Mouse (Mus musculus): ENCODE data around the gene Pla1a.
A peak's percentile ranks its signal among the peaks of the same experiment; 100 is the strongest.
"Not testable (repeated sequence)": the region's sequence is repeated elsewhere in the genome, so short reads cannot be mapped to it uniquely, and the experiment has no call there.

Gene Pla1a

DNA sequence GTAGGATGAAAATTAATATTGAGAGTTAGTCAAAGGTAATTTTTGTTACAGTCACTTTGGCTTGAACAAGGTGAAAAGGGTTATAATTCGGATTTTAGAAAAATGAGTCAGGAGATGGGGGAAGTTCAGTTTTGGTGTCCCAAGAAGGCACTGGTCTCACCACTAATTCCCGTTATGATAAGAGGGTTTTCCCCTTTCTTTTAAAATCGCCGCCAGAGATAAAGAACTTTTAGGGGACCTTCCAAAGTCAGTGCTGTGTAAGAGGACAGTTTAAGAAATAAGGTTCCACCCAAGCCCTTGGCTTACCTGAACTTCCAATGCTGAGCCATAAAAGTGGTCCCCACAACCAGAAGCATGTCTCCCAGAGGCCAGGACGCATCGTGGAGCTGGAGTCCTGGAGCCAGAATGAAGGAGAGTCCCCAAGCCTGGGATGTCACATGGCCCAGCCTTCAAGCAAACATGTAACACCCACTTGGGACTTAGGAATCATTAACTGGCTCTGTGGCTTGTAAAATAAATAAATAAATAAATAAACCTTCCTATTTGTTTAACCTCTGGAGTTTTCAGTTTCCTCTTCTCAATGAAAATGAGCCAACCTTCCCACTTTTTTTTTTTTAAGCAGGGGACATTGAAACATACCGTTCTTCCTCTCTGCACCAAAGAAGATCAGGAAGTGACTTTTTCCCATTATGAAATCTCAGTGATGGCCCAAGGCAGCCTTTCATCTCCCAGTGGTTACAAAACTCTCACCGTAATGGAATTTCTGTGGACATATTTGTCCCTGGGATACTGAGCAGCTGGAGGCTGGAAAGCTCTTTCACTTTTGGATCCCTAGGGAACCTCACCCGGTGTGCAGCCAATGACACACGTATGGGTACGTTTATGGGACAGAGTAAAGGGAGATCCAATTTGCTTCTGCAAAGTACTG, at the start of gene Pla1a:
Gene Pla1a (minus strand): TSS at position 648 of the 928 bp plus-strand sequence.
- no peak for DNase-seq (ENCODE audit: low spot score in 2 of 2)

DNA sequence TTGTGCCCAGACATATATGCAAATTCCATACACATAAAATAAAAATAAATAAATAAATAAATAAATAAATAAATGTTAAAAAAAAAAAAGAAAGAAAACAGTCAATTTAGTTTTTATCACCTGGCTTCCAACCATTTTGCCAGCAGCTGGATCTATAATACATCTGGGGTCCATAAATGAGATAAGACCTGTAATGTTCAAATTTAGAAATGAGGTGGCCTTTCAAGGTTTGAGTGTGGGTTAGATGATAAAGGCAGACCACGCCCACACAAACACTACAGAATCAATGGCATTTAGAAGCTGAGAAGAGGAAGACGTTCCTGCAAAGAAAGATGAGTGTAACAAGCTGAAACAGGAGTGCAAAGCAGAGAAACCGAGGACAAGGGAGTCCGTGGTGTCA, 48.4 kb upstream of the Pla1a start:
- no peak for DNase-seq (ENCODE audit: low spot score in 2 of 2)

DNA sequence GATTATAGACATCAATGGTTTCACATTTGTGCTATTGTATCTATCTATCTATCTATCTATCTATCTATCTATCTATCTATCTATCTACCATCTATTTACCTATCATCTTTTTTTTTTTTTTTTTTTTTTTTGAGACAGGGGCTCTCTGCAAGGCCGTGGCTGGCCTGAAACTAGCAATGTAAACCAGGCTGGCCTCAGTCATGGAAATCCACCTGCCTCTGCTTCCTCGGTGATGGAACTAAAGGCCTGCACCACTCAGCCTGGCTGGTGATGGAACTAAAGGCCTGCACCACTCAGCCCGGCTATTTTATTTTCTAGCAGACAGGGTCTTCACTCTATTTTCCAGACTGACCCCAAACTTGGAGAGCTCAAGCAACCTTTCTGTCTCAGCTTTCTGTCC, 45.4 kb upstream of the Pla1a start:
- DNase-seq (ENCODE audit: low spot score in 2 of 2): no peak

DNA sequence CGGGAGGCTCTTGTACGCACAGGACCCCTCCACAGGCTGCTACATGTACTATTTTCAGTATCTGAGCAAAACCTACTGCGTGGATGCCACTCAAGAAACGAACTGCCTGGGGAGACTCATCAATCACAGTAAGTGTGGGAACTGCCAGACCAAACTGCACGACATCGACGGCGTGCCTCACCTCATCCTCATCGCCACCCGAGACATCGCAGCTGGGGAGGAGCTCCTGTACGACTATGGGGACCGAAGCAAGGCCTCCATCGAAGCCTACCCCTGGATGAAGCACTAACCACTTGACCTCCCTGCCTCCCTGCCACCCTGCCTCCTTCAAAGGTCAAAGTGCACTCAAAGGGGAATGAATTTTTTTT, 44.3 kb upstream of the Pla1a start:
- not testable (repeated sequence) for DNase-seq (ENCODE audit: low spot score in 2 of 2)

DNA sequence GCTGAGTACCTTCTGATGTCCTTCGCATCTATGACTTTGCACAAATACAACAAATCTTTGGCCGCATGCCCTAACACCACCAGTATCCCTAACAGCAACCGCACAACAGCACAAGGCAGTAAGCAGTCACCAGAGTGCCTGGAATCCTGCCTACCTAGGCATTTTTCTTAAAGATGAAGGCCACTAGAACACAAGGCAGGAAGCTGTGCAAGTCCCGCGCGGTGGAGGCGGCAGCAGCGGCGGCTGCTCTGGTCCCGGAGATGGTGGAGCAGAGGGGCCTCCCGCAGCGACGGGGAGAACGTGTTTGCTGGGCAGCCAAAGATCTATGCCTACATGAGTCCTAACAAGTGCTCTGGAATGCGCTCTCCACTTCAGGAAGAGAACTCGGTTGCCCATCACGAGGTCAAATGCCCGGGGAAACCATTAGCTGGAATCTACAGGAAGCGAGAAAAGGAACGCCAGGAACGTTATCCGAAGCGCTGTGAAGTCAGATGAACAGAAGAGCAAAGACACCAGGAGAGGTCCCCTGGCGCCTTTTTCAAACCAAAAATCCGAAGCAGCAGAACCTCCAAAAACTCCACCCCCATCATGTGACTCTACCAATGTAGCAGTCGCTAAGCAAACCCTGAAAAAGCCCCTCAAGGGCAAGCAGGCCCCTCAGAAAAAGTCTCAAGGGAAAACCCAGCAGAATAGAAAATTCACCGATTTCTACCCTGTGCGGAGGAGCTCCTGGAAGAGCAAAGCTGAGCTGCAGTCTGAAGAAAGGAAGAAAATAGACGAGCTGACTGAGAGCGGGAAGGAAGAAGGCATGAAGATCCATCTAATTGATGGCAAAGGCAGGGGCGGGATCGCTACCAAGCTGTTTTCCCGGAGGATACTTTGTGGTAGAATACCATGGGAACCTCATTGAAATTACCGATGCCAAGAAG, 43.6 kb upstream of the Pla1a start:
- DNase-seq (ENCODE audit: low spot score in 2 of 2): peak in 1 of 2 experiments; percentile 28

DNA sequence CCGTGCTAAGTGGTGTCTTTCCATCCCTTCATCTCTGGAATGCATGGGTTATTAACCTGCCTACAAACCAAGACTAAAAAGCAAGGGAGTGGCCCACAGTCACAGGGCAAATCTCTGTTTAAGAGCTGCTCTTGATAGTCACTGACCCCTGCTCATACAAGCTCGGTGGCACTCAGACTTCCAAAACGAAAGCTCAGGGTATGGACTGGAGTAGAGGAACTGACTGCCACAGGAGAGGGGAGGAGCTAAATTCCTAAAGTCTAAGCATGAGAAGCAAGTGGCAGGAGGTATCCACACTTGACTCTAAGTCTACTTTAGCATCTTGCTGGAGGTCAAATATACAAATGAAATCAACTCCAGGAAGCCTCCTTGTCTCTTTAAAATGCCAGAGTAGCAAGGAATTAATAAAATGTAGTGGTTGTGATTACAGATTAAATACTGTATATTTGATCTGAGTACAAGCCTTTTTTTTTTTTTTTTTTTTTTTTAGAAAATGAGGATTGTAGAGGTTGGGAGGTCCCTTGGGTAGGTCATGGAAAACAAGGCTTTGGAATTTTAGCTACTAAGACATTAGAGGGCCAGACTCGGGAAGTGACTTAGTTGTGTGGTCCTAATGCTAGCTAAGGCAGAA, 42.9 kb upstream of the Pla1a start:
- DNase-seq (ENCODE audit: low spot score in 2 of 2): no peak

DNA sequence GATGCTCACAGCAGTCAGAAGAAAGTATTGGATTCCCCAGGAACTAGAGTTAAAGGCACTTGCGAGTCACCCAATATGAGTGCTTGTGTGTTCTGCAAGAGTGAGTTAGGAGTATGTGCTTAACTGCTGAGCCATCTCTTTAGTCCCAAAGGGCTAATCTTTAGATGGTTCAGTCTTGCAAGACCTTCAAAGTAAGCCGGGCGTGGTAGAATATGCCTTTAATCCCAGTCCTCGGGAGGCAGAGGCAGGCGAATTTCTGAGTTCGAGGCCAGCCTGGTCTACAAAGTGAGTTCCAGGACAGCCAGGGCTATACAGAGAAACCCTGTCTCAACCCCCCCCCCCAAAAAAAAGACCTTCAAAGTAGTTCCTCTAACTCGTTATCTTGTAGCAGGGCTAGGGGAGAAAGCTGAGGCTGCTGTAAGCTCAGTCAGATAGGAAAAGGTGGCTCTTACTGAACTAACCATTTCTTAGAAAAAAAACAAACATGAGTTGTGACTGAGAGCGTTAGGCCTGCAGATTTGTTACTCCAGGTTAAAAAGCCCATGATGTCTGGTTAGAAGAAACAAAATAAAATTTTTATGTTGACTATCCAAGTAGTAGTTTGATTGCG, 41.8 kb upstream of the Pla1a start:
- DNase-seq (ENCODE audit: low spot score in 2 of 2): no peak

DNA sequence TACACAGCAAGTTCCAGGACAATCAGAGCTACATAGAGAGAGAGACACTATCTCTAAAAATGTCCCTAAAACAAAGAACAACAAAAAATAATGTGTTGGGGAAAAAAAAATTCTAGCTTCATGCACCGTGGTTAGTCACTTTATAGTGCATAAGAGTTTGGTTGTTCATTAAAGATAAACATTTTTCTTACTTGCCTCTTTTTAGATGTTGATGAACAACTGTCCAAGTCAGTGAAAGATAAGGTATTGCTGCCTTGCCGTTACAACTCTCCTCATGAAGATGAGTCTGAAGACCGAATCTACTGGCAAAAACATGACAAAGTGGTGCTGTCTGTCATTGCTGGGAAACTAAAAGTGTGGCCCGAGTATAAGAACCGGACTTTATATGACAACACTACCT, 40.7 kb upstream of the Pla1a start:
- DNase-seq (ENCODE audit: low spot score in 2 of 2): no peak

DNA sequence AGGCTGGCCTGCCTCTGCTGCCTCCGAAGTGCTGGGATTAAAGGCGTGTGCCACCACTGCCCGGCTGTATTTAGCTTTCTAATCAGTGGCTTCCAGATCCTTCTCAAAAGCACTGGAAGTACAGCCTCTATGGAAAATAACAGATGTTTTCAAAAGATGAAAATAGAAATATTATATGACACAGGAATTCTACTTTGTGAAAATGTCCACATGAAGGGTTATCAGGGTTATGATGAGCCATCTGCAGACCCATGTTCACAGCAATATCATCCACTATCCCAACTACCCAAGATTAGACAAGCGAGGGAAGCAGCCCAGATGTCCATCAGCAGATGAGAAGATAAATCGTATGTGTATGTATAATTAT, 39.5 kb upstream of the Pla1a start:
- no peak for DNase-seq (ENCODE audit: low spot score in 2 of 2)

DNA sequence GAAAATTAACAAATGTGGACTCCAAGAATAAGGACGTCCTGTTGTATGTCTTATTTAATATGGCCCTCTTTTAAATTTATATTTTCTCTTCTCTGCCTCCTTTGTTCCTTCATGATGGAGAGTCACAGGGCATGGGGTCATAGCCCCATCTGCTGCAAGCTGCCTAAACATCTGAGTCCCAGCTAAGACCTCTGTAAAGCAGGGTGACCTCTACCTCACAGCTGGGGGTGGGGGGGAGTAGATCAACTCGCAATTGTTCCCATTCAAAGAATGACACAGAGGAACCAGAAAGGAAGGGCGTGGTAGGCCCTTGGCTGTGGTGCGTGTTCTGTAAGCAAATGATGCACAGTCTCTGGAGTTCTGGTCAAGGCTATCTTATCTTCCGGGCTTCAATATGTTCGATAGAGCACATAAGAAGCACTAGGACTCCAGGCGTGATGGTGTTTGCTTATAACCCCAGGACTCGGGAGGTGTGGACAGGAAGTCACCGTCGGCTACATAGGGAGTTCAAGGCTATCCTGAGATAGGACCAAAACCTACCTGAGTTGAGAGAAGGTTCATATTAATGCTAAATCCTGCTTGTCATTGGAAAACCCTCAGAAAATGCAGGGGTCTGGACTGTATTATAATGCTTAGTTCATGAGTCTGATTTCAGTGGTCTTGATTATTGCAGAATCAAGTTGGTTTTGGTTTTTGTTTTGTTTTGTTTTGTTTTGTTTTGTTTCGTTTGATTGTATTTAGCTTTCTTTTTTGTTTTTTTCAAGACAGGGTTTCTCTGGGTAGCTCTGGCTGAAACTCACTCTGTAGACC, 39.0 kb upstream of the Pla1a start:
- no peak for DNase-seq (ENCODE audit: low spot score in 2 of 2)

DNA sequence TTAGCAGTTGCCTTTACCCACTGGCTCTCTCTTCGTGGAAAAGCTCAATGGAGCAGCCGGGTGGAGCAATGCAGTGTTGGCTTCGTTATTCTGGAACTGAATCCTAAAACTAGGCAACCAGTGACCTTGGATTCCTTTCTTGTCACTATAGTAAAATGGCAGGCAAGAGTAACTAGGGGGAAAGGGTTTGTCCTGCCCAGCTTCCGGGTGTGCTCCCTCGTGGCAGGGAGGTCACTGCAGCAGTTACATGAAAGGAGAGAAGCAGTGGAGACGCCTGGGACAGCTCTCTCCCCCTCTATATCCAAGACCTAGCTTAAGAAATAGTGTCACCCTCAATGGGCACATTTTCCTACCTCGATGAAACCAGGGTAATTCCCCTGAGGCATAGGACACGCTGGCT, 36.5 kb upstream of the Pla1a start:
- DNase-seq (ENCODE audit: low spot score in 2 of 2): no peak

DNA sequence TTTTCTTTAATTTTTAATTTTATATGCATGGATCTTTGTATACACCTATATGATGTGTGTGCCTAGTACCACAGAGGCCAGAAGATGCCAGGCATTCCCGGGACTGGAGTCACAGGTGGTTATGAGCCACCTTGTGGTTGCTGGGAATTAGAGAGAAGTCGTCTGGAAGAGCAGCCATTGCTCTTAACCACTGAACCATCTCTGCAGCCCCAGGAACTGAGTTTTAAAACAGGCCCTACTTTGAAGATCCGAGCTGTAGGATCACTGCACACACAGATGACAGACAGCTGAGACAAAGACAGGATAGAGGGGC, 35.7 kb upstream of the Pla1a start:
- DNase-seq (ENCODE audit: low spot score in 2 of 2): no peak

DNA sequence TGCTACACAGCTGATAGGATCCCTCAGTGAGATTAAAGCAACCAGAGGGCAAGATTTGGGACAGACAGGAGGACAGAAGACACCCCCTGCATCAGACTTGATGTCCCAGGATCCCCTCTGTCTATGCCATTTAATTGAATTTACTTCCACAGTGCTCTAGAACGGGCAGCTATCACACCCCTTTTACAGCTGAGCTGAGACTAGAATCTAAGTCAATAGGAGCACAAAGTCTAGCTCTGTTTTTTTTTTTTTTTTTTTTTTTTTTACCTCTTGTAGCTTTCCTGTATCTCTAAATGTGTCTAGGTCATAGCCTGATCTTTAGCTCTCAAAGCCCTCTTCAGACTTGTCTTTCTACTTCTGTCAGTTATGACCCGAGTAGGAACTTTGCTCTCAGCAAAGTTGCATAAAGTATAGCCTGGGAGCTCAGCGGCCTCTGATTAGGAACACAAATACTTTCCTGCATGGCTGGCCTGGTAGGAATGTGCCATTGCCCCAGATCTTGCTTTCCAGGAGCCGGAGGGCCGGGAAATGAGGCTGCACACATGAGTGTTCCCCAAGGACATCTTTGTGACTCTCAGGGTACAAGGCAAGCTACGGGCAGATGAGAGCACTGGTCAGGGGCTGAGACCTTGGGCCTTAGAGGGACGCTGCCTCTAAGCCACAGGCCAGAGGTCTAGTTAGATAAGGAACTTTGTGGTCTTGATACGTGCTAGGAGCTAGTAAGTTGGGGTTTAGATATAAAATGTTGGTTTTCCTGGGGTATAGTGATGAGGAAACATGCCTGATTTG, 35.2 kb upstream of the Pla1a start:
- DNase-seq (ENCODE audit: low spot score in 2 of 2): no peak

DNA sequence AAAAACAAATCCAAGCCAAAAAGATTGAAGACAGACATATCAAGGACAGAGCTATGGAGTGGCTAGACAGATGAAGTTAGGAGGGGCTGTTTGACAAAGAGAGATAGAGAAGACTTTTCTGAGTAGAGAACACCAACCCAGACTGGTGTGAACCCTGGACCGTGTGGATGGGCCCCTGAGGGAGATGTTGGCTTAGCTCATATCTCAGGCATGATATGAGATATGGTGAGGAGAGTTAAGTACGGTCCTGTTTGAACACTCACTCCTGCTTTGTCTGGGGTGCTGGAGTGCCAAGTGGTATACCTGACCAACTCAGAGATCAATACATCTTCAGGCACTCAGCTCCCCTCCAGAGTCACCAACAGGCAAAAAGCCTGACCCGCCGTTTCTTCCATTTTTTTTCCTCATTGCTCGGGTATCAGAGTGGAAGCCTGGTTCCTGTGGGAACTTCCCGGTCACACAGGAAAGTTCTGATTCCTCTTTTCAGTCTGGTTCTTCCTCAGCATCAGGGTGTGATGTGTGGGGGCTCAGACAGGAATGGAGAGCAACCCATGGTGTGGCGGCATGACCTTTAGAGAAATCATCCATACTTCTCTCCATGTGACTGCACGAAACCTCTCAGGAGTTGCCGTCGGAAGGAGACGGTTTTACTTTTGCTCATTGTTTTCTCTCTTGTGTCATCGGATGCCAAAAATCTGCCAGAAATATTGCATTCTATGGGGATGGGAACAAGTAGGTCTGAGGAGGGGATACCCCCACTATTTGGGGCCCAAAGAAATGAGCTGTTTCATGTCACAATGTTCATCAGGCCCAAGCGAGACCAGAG, 34.4 kb upstream of the Pla1a start:
- DNase-seq (ENCODE audit: low spot score in 2 of 2): no peak

DNA sequence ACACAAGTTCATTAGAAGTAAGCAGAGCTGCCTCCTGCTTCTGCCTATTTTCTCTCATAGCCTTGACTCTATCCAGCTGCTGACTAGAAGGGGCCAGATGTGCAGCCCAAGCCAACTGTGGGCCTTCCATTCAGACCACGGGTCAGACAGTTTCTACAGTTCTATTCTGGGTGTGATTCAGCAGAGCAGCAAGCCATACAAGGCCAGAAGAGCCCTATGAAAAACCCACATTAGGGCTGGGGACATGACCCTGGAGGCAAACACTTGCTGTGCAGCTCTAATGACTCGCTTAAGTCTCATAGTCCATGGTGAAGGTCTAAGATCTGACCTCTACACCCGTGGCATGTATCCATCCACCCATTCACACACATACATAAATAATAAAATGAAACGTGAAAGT, 33.1 kb upstream of the Pla1a start:
- DNase-seq (ENCODE audit: low spot score in 2 of 2): no peak

DNA sequence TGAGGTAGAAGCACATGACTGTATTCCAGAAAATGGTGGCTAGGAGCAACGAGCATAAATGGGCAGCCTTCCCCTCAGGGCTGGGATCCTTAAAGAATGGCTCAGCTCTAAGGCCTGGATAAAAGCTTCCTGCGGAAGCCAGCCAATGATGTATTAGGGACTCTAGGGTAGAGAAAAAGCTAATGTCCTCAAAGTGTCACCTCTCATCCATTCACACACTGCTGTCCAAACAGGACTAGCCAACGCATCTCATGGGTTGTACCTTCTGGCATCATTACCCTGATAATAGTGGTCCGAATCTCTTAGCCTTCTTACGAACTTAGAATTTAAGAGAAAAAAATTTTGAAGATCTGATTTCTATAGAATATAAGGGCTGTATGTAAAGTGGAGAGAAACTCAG, 30.4 kb upstream of the Pla1a start:
- DNase-seq (ENCODE audit: low spot score in 2 of 2): no peak

DNA sequence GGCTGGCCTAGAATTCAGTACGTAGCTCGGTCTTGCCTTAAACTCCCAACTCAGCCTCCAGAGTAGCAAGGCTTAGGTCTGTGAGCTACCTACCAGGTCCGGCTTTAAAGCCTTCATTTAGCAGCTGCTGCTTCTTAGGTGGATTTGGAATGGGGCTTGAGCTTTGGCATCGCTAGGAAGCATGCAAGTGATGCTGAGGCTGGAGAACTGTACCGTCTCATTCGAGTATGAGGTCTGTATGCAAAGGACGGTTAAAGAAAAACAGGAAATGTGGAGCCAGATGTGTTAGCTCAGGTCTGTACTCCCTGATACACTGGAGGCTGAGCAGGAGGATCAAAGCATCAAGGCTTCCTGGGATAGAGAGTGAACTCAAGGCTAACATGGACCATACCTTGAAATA, 29.2 kb upstream of the Pla1a start:
- DNase-seq (ENCODE audit: low spot score in 2 of 2): no peak

DNA sequence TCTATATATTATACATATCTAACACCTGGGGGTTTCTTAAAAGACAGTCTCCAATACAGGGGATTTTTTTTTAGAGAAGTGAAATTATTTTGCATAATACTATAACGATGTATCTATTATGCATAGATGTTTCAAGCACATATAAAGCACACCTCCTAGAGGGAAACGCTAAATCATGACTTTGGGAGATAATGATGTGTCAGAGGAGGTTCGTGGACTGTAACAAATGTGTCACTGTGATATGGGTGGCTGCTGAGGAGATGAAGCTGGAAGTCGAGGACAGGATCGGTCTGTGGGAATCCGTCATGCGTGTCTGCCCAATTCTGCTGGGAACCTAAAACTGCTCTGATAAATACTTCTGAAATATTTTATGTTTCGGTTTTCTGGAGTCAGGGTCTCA, 28.8 kb upstream of the Pla1a start:
- DNase-seq (ENCODE audit: low spot score in 2 of 2): no peak

DNA sequence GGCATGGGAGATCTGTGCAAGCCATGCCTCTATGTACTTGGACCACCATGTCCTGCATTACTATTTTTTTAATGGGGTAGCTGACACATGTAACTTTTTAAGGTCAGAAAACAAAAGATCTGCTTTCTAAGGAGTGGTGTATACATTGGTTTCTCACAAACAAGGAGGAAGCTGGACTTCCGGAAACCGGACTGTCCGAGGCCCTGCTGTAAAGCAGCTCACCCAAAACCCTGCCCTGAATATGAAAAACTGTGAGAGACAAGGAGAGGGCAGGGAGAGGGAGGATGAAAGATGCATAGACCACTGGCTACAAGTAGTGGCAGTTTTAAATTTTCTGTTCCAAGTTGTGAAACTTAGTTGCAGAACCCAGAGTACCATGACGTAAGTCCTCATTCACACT, 27.0 kb upstream of the Pla1a start:
- no peak for DNase-seq (ENCODE audit: low spot score in 2 of 2)
